Mouse (Mus musculus): ENCODE data around the gene Cd5l.
"Not testable (repeated sequence)": the region's sequence is repeated elsewhere in the genome, so short reads cannot be mapped to it uniquely, and the experiment has no call there.

The Cd5l gene

GRCm38 (mm10) chr3:87357581-87357980 is at the start of gene Cd5l:
Gene Cd5l (plus strand): TSS chr3:87357881.
- DNase-seq (ENCODE audit: low read depth, low spot score): no peak

- no peak for DNase-seq (ENCODE audit: low read depth, low spot score)
Measured at GRCm38 (mm10) chr3:87309922-87310321, 47.8 kb upstream of the Cd5l start.

GRCm38 (mm10) chr3:87322557-87322956 is 35.1 kb upstream of the Cd5l start:
- no peak for DNase-seq (ENCODE audit: low read depth, low spot score)

- DNase-seq (ENCODE audit: low read depth, low spot score): no peak
Measured at GRCm38 (mm10) chr3:87323778-87324177, 33.9 kb upstream of the Cd5l start.

- no peak for DNase-seq (ENCODE audit: low read depth, low spot score)
Measured at GRCm38 (mm10) chr3:87337899-87338298, 19.8 kb upstream of the Cd5l start.

- not testable (repeated sequence) for DNase-seq (ENCODE audit: low read depth, low spot score)
Measured at GRCm38 (mm10) chr3:87350992-87351391, 6.7 kb upstream of the Cd5l start.

- no peak for DNase-seq (ENCODE audit: low read depth, low spot score)
Measured at GRCm38 (mm10) chr3:87359215-87359614, 1.5 kb downstream of the Cd5l start.

- no peak for DNase-seq (ENCODE audit: low read depth, low spot score)
Measured at GRCm38 (mm10) chr3:87360466-87360865, 2.8 kb downstream of the Cd5l start.

GRCm38 (mm10) chr3:87365691-87366090 is 8.0 kb downstream of the Cd5l start:
- DNase-seq (ENCODE audit: low read depth, low spot score): no peak

GRCm38 (mm10) chr3:87367511-87367910 is 9.8 kb downstream of the Cd5l start:
- DNase-seq (ENCODE audit: low read depth, low spot score): no peak

GRCm38 (mm10) chr3:87369181-87369580 is 11.5 kb downstream of the Cd5l start:
- no peak for DNase-seq (ENCODE audit: low read depth, low spot score)

- DNase-seq (ENCODE audit: low read depth, low spot score): no peak
Measured at GRCm38 (mm10) chr3:87376195-87377165, 18.8 kb downstream of the Cd5l start, which contains the start of gene Fcrl1. Gene Fcrl1 (plus strand): TSS chr3:87376387.

- no peak for DNase-seq (ENCODE audit: low read depth, low spot score)
Measured at GRCm38 (mm10) chr3:87377228-87377627, 19.5 kb downstream of the Cd5l start.

- DNase-seq (ENCODE audit: low read depth, low spot score): no peak
Measured at GRCm38 (mm10) chr3:87377719-87378118, 20.0 kb downstream of the Cd5l start.

- not testable (repeated sequence) for DNase-seq (ENCODE audit: low read depth, low spot score)
Measured at GRCm38 (mm10) chr3:87379641-87380315, 22.1 kb downstream of the Cd5l start.

- no peak for DNase-seq (ENCODE audit: low read depth, low spot score)
Measured at GRCm38 (mm10) chr3:87381806-87382712, 24.4 kb downstream of the Cd5l start.

GRCm38 (mm10) chr3:87383308-87383707 is 25.6 kb downstream of the Cd5l start:
- no peak for DNase-seq (ENCODE audit: low read depth, low spot score)

- DNase-seq (ENCODE audit: low read depth, low spot score): no peak
Measured at GRCm38 (mm10) chr3:87385105-87385504, 27.4 kb downstream of the Cd5l start.

GRCm38 (mm10) chr3:87390935-87391334 is 33.3 kb downstream of the Cd5l start:
- no peak for DNase-seq (ENCODE audit: low read depth, low spot score)

- no peak for DNase-seq (ENCODE audit: low read depth, low spot score)
Measured at GRCm38 (mm10) chr3:87398809-87399208, 41.1 kb downstream of the Cd5l start.

GRCm38 (mm10) chr3:87399906-87400305 is 42.2 kb downstream of the Cd5l start:
- DNase-seq (ENCODE audit: low read depth, low spot score): no peak

GRCm38 (mm10) chr3:87401321-87401720 is 43.6 kb downstream of the Cd5l start:
- DNase-seq (ENCODE audit: low read depth, low spot score): no peak

Data from brain, embryonic 18.5 days (tissue).